ENCODE assay signal across 21 mouse cellular contexts in genomic region chr1:161887679-161888260, GRCm38 (mm10). TPM values are rescaled to one million over a fixed set of nuclear protein-coding genes. Genes with fewer than 3 reads are reported as not detected.
DNase-seq lines count a peak whose midpoint lies in the region; ATAC-seq and TF ChIP-seq lines count a peak whose summit lies in the region.
"Had no signal": no experiment of that assay in that cellular context is flagged by ENCODE, and none has a peak within 500 bp of the region (broad histone marks: within the 10 kb centered on the region; RNA-seq: fewer than 3 reads in every experiment).

No protein-coding gene starts in this region.

- WGBS in liver, embryonic 16.5 days (ENCODE audit: insufficient replicate concordance): 46% methylated on average over 12 of the region's 12 CpGs
- 82% methylated on average over 12 of the region's 12 CpGs for WGBS in forebrain, postnatal 0 days

- peak; percentile 37; the same call in 1 of the 2 replicates for ATAC-seq in liver, embryonic 16.5 days (ENCODE audit: low read depth)
- peak; percentile 42 for ATAC-seq in common myeloid progenitor, adult 5-6 weeks (replicated peaks; ENCODE audit: low read depth, poor library complexity, severe bottlenecking)
- peak; percentile 55 to 59; a peak in 3 of 4 replicates for ATAC-seq in hematopoietic stem cell, adult 5-6 weeks (replicated peaks in 1 of 2; ENCODE audit: insufficient read depth in 1 of 2, low FRiP score in 2 of 2, low TSS enrichment in 1 of 2, low read depth in 1 of 2, poor library complexity in 2 of 2, severe bottlenecking in 2 of 2)
- no peak for ATAC-seq in forebrain, postnatal 0 days
- ATAC-seq: forebrain, embryonic 16.5 days; hindbrain, embryonic 16.5 days; inflammation-experienced regulatory T-cells, adult 6 months had no signal

- no peak for DNase-seq in liver
- DNase-seq in kidney, postnatal 10 days: no peak
- DNase-seq in forebrain, postnatal 0 days: no peak
- DNase-seq in yolk sac, embryonic 10.5 days (ENCODE audit: low spot score): no peak
- DNase-seq: adrenal gland, postnatal 14 days; cerebellum, adult 18-20 months; cerebellum, adult 9-11 months; embryo, embryonic 11 days; gastrocnemius, postnatal 14 days; heart, postnatal 36 days had no signal

- no peak overlapping the region for H3K4me3 ChIP-seq in liver, embryonic 16.5 days (ENCODE audit: low read depth, low read length)
- H3K4me3 ChIP-seq in forebrain, postnatal 0 days (ENCODE audit: low read depth, low read length): no peak overlapping the region
- H3K4me3 ChIP-seq: embryonic facial prominence, embryonic 15.5 days; forebrain, embryonic 12.5 days; heart, embryonic 13.5 days; hindbrain, embryonic 12.5 days had no signal

- no peaks in the 10 kb centered on the region for H3K9me3 ChIP-seq in liver, embryonic 16.5 days (replicated peaks; ENCODE audit: control insufficient read depth, low read length)
- no peaks in the 10 kb centered on the region for H3K9me3 ChIP-seq in forebrain, postnatal 0 days (ENCODE audit: low read length)
- H3K9me3 ChIP-seq: embryonic facial prominence, embryonic 15.5 days; forebrain, embryonic 12.5 days; heart, embryonic 13.5 days; hindbrain, embryonic 12.5 days had no signal

- no peak for TF ChIP-seq CTCF in forebrain, postnatal 0 days (IDR thresholded peaks at IDR 0.05; ENCODE audit: low read depth)

- H3K9ac ChIP-seq in liver, embryonic 16.5 days (ENCODE audit: low read depth, low read length): no peak overlapping the region
- no peak overlapping the region for H3K9ac ChIP-seq in forebrain, postnatal 0 days
- H3K9ac ChIP-seq: embryonic facial prominence, embryonic 15.5 days; forebrain, embryonic 12.5 days; heart, embryonic 13.5 days; hindbrain, embryonic 12.5 days had no signal

- no peak overlapping the region for H3K27ac ChIP-seq in liver, embryonic 16.5 days (ENCODE audit: low read length)
- no peak overlapping the region for H3K27ac ChIP-seq in forebrain, postnatal 0 days (ENCODE audit: low read depth, low read length)
- H3K27ac ChIP-seq: embryonic facial prominence, embryonic 15.5 days; forebrain, embryonic 12.5 days; heart, embryonic 13.5 days; hindbrain, embryonic 12.5 days had no signal

- H3K4me1 ChIP-seq in liver, embryonic 16.5 days (ENCODE audit: control insufficient read depth, low read depth, low read length): peaks cover 10% of the 10 kb centered on the region
- H3K4me1 ChIP-seq in forebrain, postnatal 0 days (ENCODE audit: insufficient read depth): no peaks in the 10 kb centered on the region
- H3K4me1 ChIP-seq: embryonic facial prominence, embryonic 15.5 days; forebrain, embryonic 12.5 days; hindbrain, embryonic 12.5 days had no signal

- no peaks in the 10 kb centered on the region for H3K27me3 ChIP-seq in liver, embryonic 16.5 days (ENCODE audit: control insufficient read depth, insufficient read depth, low read depth, low read length)
- H3K27me3 ChIP-seq in forebrain, postnatal 0 days (ENCODE audit: insufficient read depth, low read length): no peaks in the 10 kb centered on the region
- H3K27me3 ChIP-seq: CH12.LX; embryonic facial prominence, embryonic 15.5 days; forebrain, embryonic 12.5 days; heart, embryonic 13.5 days; hindbrain, embryonic 12.5 days had no signal

- no peaks in the 10 kb centered on the region for H3K36me3 ChIP-seq in liver, embryonic 16.5 days (ENCODE audit: control insufficient read depth, insufficient read depth)
- no peaks in the 10 kb centered on the region for H3K36me3 ChIP-seq in forebrain, postnatal 0 days (ENCODE audit: insufficient read depth)
- H3K36me3 ChIP-seq: embryonic facial prominence, embryonic 15.5 days; forebrain, embryonic 12.5 days; heart, embryonic 13.5 days; hindbrain, embryonic 12.5 days had no signal

- no peak overlapping the region for H3K4me2 ChIP-seq in liver, embryonic 16.5 days (ENCODE audit: low read depth, low read length)
- H3K4me2 ChIP-seq in forebrain, postnatal 0 days (ENCODE audit: low read depth): no peak overlapping the region
- H3K4me2 ChIP-seq: embryonic facial prominence, embryonic 15.5 days; forebrain, embryonic 12.5 days; heart, embryonic 13.5 days; hindbrain, embryonic 12.5 days had no signal

RNA-seq across cellular contexts. Expression of gene Suco, which starts 11.3 kb away (rescaled TPM):
- polyA plus RNA-seq in liver, embryonic 16.5 days (2015; fragmentation: Nextera tagmentation; extraction: Ambion mirVana): 13.4 and 15.2 TPM in 2 replicates
- 61.5 and 86.5 TPM in 2 replicates for total RNA-seq in common myeloid progenitor, adult 5-6 weeks (2017)
- total RNA-seq in hematopoietic stem cell, adult 5-6 weeks (2017): 141 TPM in 2 replicates
- total RNA-seq in forebrain, postnatal 0 days (2014; rRNA removed): 39.6 and 40.9 TPM in 2 replicates
- polyA plus RNA-seq in forebrain, postnatal 0 days (2015; fragmentation: Nextera tagmentation; extraction: Ambion mirVana): 17.8 and 18.5 TPM in 2 replicates
